Mouse (Mus musculus) liver, postnatal 0 days (tissue): Measurements from ENCODE around the gene Fhl5.

Experiments used
- CTCF ChIP-seq: sonication (generic); IDR thresholded peaks from 2 replicates; pipeline ENCODE4 v1.5.1; 2016; ENCODE audit warnings: antibody characterized with exemption, low read depth
- EP300 ChIP-seq: IDR thresholded peaks from 2 replicates; pipeline ENCODE4 v1.6.1; 2016; ENCODE audit warnings: antibody characterized with exemption, low read depth, mild to moderate bottlenecking

- TF ChIP-seq CTCF (no peak), EP300 (no peak)
Measured at GRCm38 (mm10) chr4:25197310-25197709, 45.4 kb downstream of the Fhl5 start.
